In genomic region chr17:88318207-88318791, GRCm38 (mm10) we compare ENCODE assay signal across 10 mouse cellular contexts.
DNase-seq lines count a peak whose midpoint lies in the region; ATAC-seq lines count a peak whose summit lies in the region.
"Had no signal": no experiment of that assay in that cellular context is flagged by ENCODE, and none has a peak within 500 bp of the region (broad histone marks: within the 10 kb centered on the region; RNA-seq: fewer than 3 reads in every experiment).

No protein-coding gene starts in this region.

- H3K4me1 ChIP-seq in heart, embryonic 12.5 days (replicated peaks), result no peaks in the 10 kb centered on the region

- no peaks in the 10 kb centered on the region for H3K36me3 ChIP-seq in heart, embryonic 12.5 days

- WGBS in heart, embryonic 12.5 days, result 57% methylated on average over 16 of the region's 16 CpGs

- H3K27me3 ChIP-seq in heart, embryonic 12.5 days (replicated peaks), result no peaks in the 10 kb centered on the region

- no peak overlapping the region for H3K4me3 ChIP-seq in heart, embryonic 12.5 days
- H3K4me3 ChIP-seq: forebrain, embryonic 13.5 days had no signal

- intact Hi-C loops in heart, postnatal 36 days (cut with DNase I), result no loop called here

- ATAC-seq in heart, embryonic 12.5 days (ENCODE audit: insufficient number of reproducible peaks, low FRiP score), result peak; percentile 36
- ATAC-seq: forebrain, embryonic 13.5 days had no signal

- H3K27ac ChIP-seq in heart, embryonic 12.5 days (ENCODE audit: poor library complexity, severe bottlenecking), result no peak overlapping the region
- H3K27ac ChIP-seq: forebrain, embryonic 13.5 days had no signal

- no peak overlapping the region for H3K9ac ChIP-seq in heart, embryonic 12.5 days
- H3K9ac ChIP-seq: forebrain, embryonic 13.5 days had no signal

- no peak overlapping the region for H3K4me2 ChIP-seq in heart, embryonic 12.5 days
- H3K4me2 ChIP-seq: forebrain, embryonic 13.5 days had no signal

- H3K9me3 ChIP-seq in heart, embryonic 12.5 days (replicated peaks), result no peaks in the 10 kb centered on the region
- H3K9me3 ChIP-seq: forebrain, embryonic 13.5 days had no signal

- no peak for DNase-seq in heart, postnatal 36 days
- peak; percentile 63 for DNase-seq in 3T3-L1 (ENCODE audit: low read depth, low spot score)
- peak; percentile 65 for DNase-seq in ZHBTc4 (ENCODE audit: low read depth, low spot score)
- DNase-seq in kidney, postnatal 4 days, result peak; percentile 64 to 79
- no peak for DNase-seq in cerebellum, adult 9-11 months
- no peak for DNase-seq in layer of hippocampus, adult 9-10 months (ENCODE audit: low spot score)
- no peak for DNase-seq in left cerebral cortex, adult 8-10 months (ENCODE audit: low spot score in 2 of 2)
- DNase-seq: right cerebral cortex, postnatal 14 days had no signal

Comparison
In these comparisons a context has a peak if more than half of its experiments do, and no peak if none do; other contexts are left out.
1. DNase-seq: peak in 3T3-L1 (single experiment), ZHBTc4 (single experiment) and kidney, postnatal 4 days (2 of 2); none in heart, postnatal 36 days (0 of 2), cerebellum, adult 9-11 months (single experiment), layer of hippocampus, adult 9-10 months (single experiment) and left cerebral cortex, adult 8-10 months (0 of 2).